Mouse (Mus musculus): ENCODE measurements around the gene Auh.
A peak's percentile ranks its signal among the peaks of the same experiment; 100 is the strongest.

Auh gene

DNA sequence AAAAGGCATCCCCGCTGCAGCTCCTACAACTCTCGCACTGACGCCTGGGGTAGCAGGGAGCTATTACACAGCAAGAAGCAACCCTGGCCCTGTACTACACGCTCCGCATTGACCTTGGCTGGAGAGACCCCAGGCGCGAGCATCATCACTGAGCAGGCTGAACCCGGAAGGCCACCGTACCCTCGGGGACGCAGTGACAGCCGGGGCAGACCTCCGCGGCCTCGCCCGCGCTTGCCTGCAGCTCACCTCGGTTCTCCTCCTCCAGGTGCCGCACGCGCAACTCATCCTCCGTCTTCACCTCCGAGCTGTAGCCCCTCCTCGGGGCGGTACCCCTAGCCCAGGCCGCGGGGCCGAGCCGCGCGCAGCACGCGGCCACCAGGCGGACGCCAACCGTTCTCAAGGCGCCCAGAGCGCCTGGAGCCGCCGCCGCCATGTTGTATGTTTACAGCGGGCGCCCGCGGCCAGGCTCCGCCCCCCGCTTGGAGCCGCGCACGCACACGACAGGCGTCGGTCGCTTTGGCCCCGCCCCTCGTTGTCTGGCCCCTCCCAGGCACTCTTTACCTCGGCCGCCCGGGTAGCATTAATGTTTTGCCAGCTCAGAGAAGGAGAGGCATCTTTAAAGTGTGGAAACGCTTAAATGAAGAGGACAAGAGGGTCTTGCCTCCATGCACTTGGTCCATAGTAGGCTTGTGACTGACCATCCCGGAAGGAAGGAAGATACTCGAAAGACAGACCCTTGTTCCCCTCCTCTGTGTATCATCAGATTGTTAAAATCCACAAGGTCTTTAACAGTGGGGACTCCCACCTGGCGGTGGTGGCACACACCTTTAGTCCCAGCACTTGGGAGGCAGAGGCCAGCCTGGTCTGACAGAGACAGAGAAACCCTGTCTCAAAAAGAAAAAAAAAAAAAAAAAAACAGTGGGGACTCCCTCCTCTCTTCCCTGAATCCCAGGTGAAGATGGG is at the start of gene Auh:
Gene Auh, minus strand, starts transcription at position 473 of the 963 bp plus-strand sequence.
- peak; percentile 65 to 85 for DNase-seq (ENCODE audit: low spot score in 2 of 2)

DNA sequence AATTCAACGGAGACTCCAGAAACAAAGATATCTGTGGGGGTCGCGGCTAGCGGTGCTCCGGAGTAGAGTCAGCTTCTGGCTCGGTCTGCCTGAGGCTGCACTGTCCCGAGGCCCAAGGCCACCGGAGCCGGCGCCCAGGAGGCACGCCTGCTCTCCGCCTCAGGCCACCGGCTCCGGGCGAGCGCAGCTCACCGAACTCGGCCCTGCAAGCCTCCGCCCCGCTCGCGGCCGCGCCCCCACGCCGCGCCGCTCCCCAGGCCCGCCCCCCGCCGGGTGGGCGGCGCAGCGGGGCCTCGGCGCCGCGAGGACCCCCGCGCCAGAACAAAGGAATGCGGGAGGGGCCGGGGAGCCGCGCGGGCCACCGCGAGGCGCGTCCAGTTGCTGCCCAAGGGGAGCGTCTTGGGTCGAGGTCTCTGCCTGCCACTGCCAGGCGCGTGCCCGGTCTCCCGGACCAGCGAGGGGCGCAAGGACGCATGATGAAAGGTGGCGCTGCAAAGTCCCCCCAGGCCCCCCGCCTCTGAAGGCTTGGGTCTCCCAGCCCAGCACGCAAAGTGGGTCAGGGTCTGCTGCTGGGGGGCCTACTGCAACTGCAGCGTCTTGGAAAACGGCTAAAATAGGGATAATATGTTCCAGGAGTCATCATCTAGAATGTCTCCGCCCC is 49.0 kb upstream of the Auh start:
- DNase-seq (ENCODE audit: low spot score in 2 of 2) = peak in 1 of 2 experiments; percentile 38

GRCm38 (mm10) chr13:52977757-52978156 is 48.3 kb upstream of the Auh start:
- DNase-seq (ENCODE audit: low spot score in 2 of 2) = no peak

DNA sequence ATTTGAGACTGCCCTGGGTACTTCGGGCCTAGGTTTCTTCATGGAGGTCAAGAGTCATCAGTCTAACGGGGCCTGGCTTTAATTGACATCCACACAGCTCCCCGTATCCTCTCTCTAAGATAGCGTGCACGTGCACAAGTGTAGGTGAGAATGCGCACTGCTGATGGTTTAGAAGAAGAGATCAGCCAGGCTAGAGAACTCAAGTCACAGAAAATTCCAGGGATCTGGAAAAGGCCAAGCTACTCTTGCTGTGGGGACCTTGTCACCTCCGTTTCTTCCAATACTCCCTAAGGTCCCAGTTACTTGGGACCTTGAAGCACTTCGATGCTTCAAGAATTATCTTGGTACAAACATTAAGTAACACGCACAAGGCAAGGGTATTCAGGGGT is 47.7 kb upstream of the Auh start:
- DNase-seq (ENCODE audit: low spot score in 2 of 2) = no peak

DNA sequence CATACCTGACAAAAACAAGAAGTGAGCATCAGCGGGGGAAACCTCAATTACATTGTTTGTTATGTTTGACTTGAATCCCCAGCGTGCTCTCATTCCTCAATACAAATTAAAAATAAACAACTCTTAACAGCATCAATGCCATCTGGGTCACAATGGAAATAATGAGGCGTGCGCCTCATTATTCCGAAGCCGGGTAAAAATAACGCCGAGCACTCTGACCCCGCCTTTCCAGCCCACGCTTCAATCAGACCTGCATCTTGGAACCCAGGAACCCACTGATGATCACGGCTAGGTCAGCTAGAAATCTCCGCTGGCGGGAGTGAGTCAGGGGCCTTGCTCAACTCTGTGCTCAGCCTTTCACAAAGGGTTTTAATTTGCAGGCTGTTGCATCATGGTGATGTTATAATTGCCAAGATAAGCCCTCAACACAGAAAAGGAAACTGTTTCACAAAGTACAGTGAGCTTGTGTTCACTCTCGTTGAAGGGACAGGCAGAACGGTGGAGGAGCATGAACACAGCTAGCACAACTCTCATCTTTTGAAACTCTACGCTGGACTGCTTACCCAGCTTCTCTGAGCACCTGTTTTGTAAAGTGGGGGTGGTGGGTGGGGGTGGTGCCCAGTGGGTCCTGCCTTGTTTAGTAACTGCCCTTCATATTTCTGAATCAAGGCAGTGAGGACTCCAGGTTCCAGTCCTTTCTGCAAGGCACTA is 47.2 kb upstream of the Auh start:
- DNase-seq (ENCODE audit: low spot score in 2 of 2) = no peak

DNA sequence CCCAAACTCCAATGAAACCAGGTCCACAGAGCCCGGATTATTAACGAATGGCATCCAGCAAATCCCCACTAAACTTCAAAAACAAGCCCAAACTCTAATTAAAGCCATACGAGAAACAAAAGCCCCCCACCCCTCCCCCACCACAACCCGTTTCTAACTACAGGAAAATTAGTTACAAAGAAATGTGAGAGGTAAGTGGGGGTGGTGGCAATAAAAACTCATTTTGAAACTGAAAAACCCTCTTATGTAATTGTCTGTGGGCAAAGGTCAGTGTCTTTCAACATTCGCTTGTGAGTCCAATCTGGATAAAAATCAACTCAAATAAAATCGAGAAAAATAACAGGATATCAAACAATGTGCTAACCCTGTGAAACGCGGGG is 46.6 kb upstream of the Auh start:
- no peak for DNase-seq (ENCODE audit: low spot score in 2 of 2)

GRCm38 (mm10) chr13:52974676-52975075 is 45.2 kb upstream of the Auh start:
- DNase-seq (ENCODE audit: low spot score in 2 of 2) = no peak

DNA sequence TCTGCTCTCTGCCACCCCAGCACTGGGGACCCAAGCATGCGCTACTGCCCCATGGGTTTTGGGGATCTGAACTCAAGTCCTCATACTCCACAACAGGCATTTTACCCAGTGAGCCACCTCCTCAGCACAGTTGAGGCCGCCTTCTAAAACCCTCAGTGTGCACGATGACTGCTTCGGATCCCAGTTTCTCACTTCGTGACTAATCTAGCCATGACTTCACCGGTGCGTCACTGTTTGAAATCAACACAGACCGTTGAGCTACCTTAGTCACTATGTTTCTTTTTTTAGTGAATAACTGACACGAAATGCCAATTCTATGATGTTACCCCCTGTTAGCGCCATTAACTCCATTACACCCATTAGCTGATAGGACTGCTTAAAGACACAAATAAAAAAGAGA is 43.9 kb upstream of the Auh start:
- DNase-seq (ENCODE audit: low spot score in 2 of 2) = no peak

- no peak for DNase-seq (ENCODE audit: low spot score in 2 of 2)
These were observed 43.1 kb upstream of the Auh start for GRCm38 (mm10) chr13:52972626-52973025.

- DNase-seq (ENCODE audit: low spot score in 2 of 2) = no peak
These were observed 41.4 kb upstream of the Auh start for GRCm38 (mm10) chr13:52970876-52971275.

- DNase-seq (ENCODE audit: low spot score in 2 of 2) = no peak
These were observed 33.4 kb upstream of the Auh start for GRCm38 (mm10) chr13:52962922-52963321.

- no peak for DNase-seq (ENCODE audit: low spot score in 2 of 2)
These were observed 32.9 kb upstream of the Auh start for GRCm38 (mm10) chr13:52962361-52962760.

DNA sequence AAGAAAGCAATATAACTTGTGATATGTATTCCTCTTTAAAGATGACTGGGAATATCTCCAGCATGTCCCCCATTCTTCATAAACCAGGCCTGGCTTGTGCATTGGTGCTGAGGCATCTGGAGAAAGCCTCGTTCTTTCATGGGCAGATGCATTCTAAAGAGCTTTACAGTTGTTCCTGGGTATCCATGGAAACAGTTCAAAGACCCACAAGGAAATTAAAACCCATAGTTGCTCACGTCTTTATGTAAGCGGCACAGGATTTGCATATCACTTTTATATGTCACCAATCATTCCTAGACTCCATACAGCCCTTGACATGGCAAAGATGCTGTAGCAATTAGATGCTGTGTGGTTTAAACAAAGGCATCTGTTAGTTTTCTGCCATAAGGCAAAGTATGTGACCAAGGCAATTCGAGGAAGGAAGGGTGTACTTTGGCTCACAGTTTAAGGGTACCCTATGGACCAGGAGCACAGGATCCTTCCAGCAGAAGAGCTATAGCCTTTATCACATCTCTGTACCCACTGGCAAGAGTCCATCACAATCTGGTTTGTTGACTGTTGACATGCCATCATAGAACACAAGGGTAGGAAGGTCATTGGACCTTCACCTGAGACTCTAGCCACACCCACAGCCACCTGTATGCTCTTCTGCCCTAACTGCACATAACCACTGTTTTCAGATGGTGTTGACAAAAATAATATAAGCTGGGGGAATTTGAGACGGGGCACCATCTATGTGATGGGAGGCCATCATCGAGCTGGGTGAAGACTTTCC is 24.5 kb upstream of the Auh start:
- DNase-seq (ENCODE audit: low spot score in 2 of 2) = no peak

DNA sequence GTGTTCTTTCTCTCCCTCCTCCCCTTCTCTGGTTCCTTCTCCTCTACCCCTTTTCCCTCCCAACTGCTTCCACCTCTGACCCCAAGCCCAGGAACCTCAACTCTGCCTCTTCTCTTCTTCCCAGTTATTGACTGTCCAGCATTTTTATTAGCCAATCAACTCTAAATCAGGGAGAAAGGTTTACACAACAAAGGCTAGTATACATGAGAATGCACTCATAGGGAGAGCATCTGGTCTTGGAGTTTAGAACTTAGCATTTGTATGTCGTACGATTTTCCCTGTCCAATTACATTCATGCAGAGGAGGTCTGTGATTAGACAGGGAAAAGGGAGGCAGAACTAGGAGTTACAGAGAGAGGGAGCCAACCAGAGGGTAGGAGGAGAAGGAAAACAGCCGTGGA is 19.7 kb upstream of the Auh start:
- no peak for DNase-seq (ENCODE audit: low spot score in 2 of 2)

DNA sequence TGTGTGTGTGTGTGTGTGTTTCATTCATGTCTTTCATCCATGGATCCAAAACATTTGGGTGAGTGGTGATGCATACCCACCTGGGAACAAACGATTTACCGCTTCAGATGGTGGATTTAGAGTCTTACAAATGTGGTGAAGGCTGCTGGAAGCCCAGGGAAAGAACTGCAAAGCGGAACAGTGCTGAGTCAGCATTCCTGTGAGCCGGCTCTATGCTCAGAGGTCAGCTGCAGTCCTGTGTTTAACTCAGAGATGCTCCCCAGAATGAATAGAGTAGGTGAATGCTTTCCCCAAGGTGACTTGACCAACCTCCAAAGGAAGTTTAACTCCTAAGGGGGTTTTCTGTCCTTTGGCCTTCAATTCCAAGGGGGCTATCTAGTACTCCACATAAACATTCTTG is 18.1 kb upstream of the Auh start:
- DNase-seq (ENCODE audit: low spot score in 2 of 2) = no peak

DNA sequence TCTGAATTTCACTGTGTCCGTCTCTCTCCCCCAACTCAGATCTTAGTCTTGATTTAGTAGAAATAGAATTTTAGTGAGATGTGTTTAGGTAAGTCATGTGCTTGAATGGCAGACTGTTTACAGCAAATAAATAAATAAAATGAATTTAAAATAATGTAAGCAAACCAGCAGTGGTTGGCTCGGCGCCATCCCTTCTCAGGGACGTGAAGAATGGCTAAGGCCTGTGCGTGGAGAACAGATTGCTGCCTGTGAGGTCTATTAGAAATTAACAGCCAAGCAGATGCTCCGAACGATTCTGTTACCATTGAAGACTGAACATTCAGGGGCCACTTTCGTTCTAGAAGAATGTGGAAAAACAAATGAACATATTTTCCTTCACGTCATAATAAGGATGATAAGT is 16.3 kb upstream of the Auh start:
- DNase-seq (ENCODE audit: low spot score in 2 of 2) = no peak

DNA sequence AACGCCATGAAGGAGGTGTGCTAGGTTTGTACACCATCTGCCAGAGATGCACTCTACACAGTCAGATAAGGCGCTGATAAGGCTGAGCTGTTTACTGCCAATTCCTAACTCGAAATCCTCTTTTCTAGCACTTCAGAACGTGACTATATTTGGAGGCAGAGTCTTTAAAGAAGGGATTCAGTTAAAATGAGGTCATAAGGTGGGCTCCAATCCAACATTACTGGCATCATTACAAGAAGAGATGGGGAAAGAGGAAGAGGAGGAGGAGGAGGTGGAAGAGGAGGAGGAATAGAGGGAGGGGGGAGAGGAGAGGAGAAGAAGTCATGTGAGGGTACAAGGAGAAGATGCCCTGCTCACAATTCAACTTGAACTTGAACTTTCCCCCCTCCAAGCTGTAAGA is 14.6 kb upstream of the Auh start:
- no peak for DNase-seq (ENCODE audit: low spot score in 2 of 2)

DNA sequence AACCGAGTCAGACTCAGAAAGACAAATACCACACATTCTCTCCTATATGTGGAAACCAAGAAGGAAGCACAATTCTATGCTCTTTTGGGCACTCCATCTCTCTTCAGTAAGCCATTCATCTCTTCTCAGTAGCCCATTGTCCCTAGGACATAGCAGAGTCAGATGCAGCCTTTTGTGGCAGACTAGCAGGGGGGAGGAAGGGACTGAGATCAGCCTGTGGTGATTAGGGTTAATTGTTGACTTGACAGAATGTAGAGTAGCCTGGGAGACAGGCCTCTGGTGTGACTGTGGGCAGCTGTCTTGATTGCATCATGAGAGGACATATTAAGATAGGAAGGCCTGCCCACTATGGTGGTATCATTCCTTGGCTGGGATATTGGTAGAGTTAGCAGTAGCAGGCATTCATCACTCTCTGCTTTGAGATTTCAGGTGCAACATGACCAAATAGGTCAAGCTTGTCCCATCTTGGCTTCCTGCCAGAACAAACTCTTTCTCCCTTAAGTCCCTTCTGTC is 13.5 kb upstream of the Auh start:
- no peak for DNase-seq (ENCODE audit: low spot score in 2 of 2)

DNA sequence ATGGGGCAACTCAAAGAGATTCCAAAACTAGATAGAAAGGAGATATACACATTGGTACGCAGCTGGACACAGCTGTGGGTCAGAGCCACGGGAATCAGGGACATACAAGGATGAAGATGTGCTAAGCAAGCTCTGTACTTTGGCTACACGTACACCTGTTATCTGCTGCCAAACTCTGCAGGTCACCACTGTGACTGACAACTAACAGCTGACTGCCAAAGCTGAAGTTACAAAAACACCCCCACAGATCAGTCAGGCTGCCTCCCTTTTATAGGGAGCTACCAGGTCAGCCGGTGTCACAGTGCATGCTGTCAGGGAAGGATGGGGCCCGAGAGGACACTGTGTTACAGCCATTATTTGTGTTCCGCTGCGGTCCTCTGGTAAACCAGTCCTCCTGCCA is 11.5 kb upstream of the Auh start:
- no peak for DNase-seq (ENCODE audit: low spot score in 2 of 2)

- DNase-seq (ENCODE audit: low spot score in 2 of 2) = no peak
These were observed 1.1 kb upstream of the Auh start for GRCm38 (mm10) chr13:52930582-52930981.

- no peak for DNase-seq (ENCODE audit: low spot score in 2 of 2)
These were observed 1.1 kb downstream of the Auh start for GRCm38 (mm10) chr13:52928392-52928791.

- DNase-seq (ENCODE audit: low spot score in 2 of 2) = no peak
These were observed 5.0 kb downstream of the Auh start for GRCm38 (mm10) chr13:52924457-52924856.
